Mouse (Mus musculus): ENCODE results near the gene Lamc3.
A peak's percentile ranks its signal among the peaks of the same experiment; 100 is the strongest.

- no peak for TF ChIP-seq CTCF (conservative IDR thresholded peaks at IDR 0.05; ENCODE audit: low read length)
- no peak for TF ChIP-seq POU5F1 (IDR thresholded peaks at IDR 0.05; ENCODE audit: borderline replicate concordance, low read length)
- peak; percentile 50; the same call in 1 of the 2 replicates for TF ChIP-seq NANOG (IDR thresholded peaks at IDR 0.05; ENCODE audit: borderline replicate concordance, low read length)
Observed at GRCm38 (mm10) chr2:31934551-31934950, 47.5 kb downstream of the Lamc3 start.

Data from E14TG2a.4 (cell line).